Mouse (Mus musculus) megakaryocyte, adult 5-6 weeks (primary cell): ENCODE data around the gene Tmem56. TPM values are rescaled to one million over a fixed set of nuclear protein-coding genes. Genes with fewer than 3 reads are reported as not detected.

Experiments
- ATAC-seq: 2 replicates; pipeline ENCODE4 v1.8.0; 2016; ENCODE audit warnings: mild to moderate bottlenecking, inconsistent platforms; ENCODE audit not compliant: poor library complexity, severe bottlenecking
- total RNA-seq, 2 experiments: library from RNA; stranded (forward) in 1 of 2; stranded (reverse) in 1 of 2; fragments of 153-499, 151-499 nt in 1 of 2; fragments of 221-1000, 200-1000 nt in 1 of 2; gene quantifications; 2 replicates each; pipeline versions ENCODE4 v1.2.3 to v1.2.4; 2015 to 2017

Gene Tmem56
- total RNA-seq, 2 experiments from 2014 or later = 0.70 to 3.0 TPM

GRCm38 (mm10) chr3:121242111-121242936 lies 40.6 kb downstream of the Tmem56 start:
- ATAC-seq = peak; percentile 44

- ATAC-seq = no peak
These were observed 42.4 kb downstream of the Tmem56 start for GRCm38 (mm10) chr3:121240362-121241040.

GRCm38 (mm10) chr3:121239096-121239495 lies 43.8 kb downstream of the Tmem56 start:
- no peak for ATAC-seq

- no peak for ATAC-seq
These were observed 58.1 kb downstream of the Tmem56 start for GRCm38 (mm10) chr3:121224763-121225162.

- no peak for ATAC-seq
These were observed 58.7 kb downstream of the Tmem56 start for GRCm38 (mm10) chr3:121224185-121224584.

GRCm38 (mm10) chr3:121221987-121222386 lies 60.9 kb downstream of the Tmem56 start:
- no peak for ATAC-seq

- ATAC-seq = no peak
These were observed 65.9 kb downstream of the Tmem56 start for GRCm38 (mm10) chr3:121217011-121217410.

- no peak for ATAC-seq
These were observed 69.4 kb downstream of the Tmem56 start for GRCm38 (mm10) chr3:121213501-121213900.

GRCm38 (mm10) chr3:121212156-121212555 lies 70.7 kb downstream of the Tmem56 start:
- no peak for ATAC-seq

GRCm38 (mm10) chr3:121208994-121209393 lies 73.9 kb downstream of the Tmem56 start:
- ATAC-seq = no peak

GRCm38 (mm10) chr3:121206202-121206882 lies 76.6 kb downstream of the Tmem56 start:
- no peak for ATAC-seq

- ATAC-seq = no peak
These were observed 80.3 kb downstream of the Tmem56 start for GRCm38 (mm10) chr3:121202638-121203037.

- peak; percentile 70 for ATAC-seq
These were observed 81.7 kb downstream of the Tmem56 start for GRCm38 (mm10) chr3:121201012-121201747.

- ATAC-seq = no peak
These were observed 93.7 kb downstream of the Tmem56 start for GRCm38 (mm10) chr3:121189199-121189598.

GRCm38 (mm10) chr3:121187510-121187909 lies 95.4 kb downstream of the Tmem56 start:
- ATAC-seq = no peak

GRCm38 (mm10) chr3:121186925-121187324 lies 96.0 kb downstream of the Tmem56 start:
- no peak for ATAC-seq

- no peak for ATAC-seq
These were observed 97.7 kb downstream of the Tmem56 start for GRCm38 (mm10) chr3:121185197-121185596.

- no peak for ATAC-seq
These were observed 106.9 kb downstream of the Tmem56 start for GRCm38 (mm10) chr3:121176011-121176410.

GRCm38 (mm10) chr3:121174248-121174945 lies 108.5 kb downstream of the Tmem56 start:
- ATAC-seq = no peak

GRCm38 (mm10) chr3:121172718-121173117 lies 110.2 kb downstream of the Tmem56 start:
- no peak for ATAC-seq
